Mouse (Mus musculus): Measurements from ENCODE around the gene Nrxn3. TPM values are rescaled to one million over a fixed set of nuclear protein-coding genes. Genes with fewer than 3 reads are reported as not detected.

The Nrxn3 gene
- polyA plus RNA-seq, 1 experiment from 2014 or later, result 79.7 TPM

GRCm38 (mm10) chr12:89442323-89443038 lies 719.8 kb downstream of the Nrxn3 start:
- no peaks in the 10 kb centered on the region for H3K27me3 ChIP-seq
- H3K4me2 ChIP-seq, result no peak overlapping the region
- no peak overlapping the region for H3K9ac ChIP-seq
- WGBS, result 7% methylated on average over 2 of the region's 2 CpGs
- H3K27ac ChIP-seq, result peak overlapping the region; percentile 3; the same call in 1 of the 2 replicates
- peaks cover 9% of the 10 kb centered on the region for H3K4me1 ChIP-seq
- no peaks in the 10 kb centered on the region for H3K9me3 ChIP-seq (replicated peaks)
- H3K36me3 ChIP-seq (ENCODE audit: poor library complexity, severe bottlenecking), result no peaks in the 10 kb centered on the region
- no peak overlapping the region for H3K4me3 ChIP-seq
- peak; percentile 83; the same call in 1 of the 2 replicates for ATAC-seq

- H3K36me3 ChIP-seq (ENCODE audit: poor library complexity, severe bottlenecking), result no peaks in the 10 kb centered on the region
- 0 out of 2 replicates have a peak, but pooled peaks cover 2% of the 10 kb centered on the region for H3K4me1 ChIP-seq
- no peaks in the 10 kb centered on the region for H3K9me3 ChIP-seq (replicated peaks)
- H3K4me2 ChIP-seq, result no peak overlapping the region
- H3K4me3 ChIP-seq, result no peak overlapping the region
- 0% methylated on average over 2 of the region's 2 CpGs for WGBS
- no peaks in the 10 kb centered on the region for H3K27me3 ChIP-seq
- no peak overlapping the region for H3K27ac ChIP-seq
- H3K9ac ChIP-seq, result no peak overlapping the region
- ATAC-seq, result peak; percentile 86
These were observed 728.1 kb downstream of the Nrxn3 start for GRCm38 (mm10) chr12:89450667-89451298.

GRCm38 (mm10) chr12:89470226-89470625 lies 747.5 kb downstream of the Nrxn3 start:
- no peak overlapping the region for H3K4me3 ChIP-seq
- ATAC-seq, result no peak
- H3K36me3 ChIP-seq (ENCODE audit: poor library complexity, severe bottlenecking), result no peaks in the 10 kb centered on the region
- 0 out of 2 replicates have a peak, but pooled peaks cover 4% of the 10 kb centered on the region for H3K4me1 ChIP-seq
- 84% methylated on average over 2 of the region's 2 CpGs for WGBS
- no peak overlapping the region for H3K4me2 ChIP-seq
- H3K27ac ChIP-seq, result no peak overlapping the region
- no peak overlapping the region for H3K9ac ChIP-seq
- H3K9me3 ChIP-seq (replicated peaks), result no peaks in the 10 kb centered on the region
- no peaks in the 10 kb centered on the region for H3K27me3 ChIP-seq

GRCm38 (mm10) chr12:89471289-89471688 lies 748.6 kb downstream of the Nrxn3 start:
- no peak overlapping the region for H3K9ac ChIP-seq
- H3K9me3 ChIP-seq (replicated peaks), result no peaks in the 10 kb centered on the region
- H3K36me3 ChIP-seq (ENCODE audit: poor library complexity, severe bottlenecking), result no peaks in the 10 kb centered on the region
- H3K4me1 ChIP-seq, result 0 out of 2 replicates have a peak, but pooled peaks cover 4% of the 10 kb centered on the region
- no peak for ATAC-seq
- no peak overlapping the region for H3K4me2 ChIP-seq
- H3K27ac ChIP-seq, result no peak overlapping the region
- H3K4me3 ChIP-seq, result no peak overlapping the region
- WGBS, result 49% methylated on average over 2 of the region's 2 CpGs
- no peaks in the 10 kb centered on the region for H3K27me3 ChIP-seq

- Histone ChIP-seq H3K4me1 (0 out of 2 replicates have a peak, but pooled peaks cover 4% of the 10 kb centered on the region), H3K27me3 (no peaks in the 10 kb centered on the region), H3K4me2 (no peak overlapping the region), H3K36me3 (ENCODE audit: poor library complexity, severe bottlenecking) (no peaks in the 10 kb centered on the region), H3K4me3 (no peak overlapping the region), H3K9me3 (replicated peaks) (no peaks in the 10 kb centered on the region), H3K27ac (no peak overlapping the region), H3K9ac (no peak overlapping the region)
- no peak for ATAC-seq
- WGBS, result 39% methylated on average over 4 of the region's 4 CpGs
These were observed 749.2 kb downstream of the Nrxn3 start for GRCm38 (mm10) chr12:89471874-89472273.

GRCm38 (mm10) chr12:89479096-89479495 lies 756.4 kb downstream of the Nrxn3 start:
- Histone ChIP-seq H3K36me3 (ENCODE audit: poor library complexity, severe bottlenecking) (no peaks in the 10 kb centered on the region), H3K27ac (no peak overlapping the region), H3K4me2 (no peak overlapping the region), H3K4me3 (no peak overlapping the region), H3K9me3 (replicated peaks) (no peaks in the 10 kb centered on the region), H3K27me3 (no peaks in the 10 kb centered on the region), H3K4me1 (no peaks in the 10 kb centered on the region), H3K9ac (no peak overlapping the region)
- ATAC-seq, result no peak
- 19% methylated on average over 4 of the region's 4 CpGs for WGBS

- Histone ChIP-seq H3K27me3 (no peaks in the 10 kb centered on the region), H3K27ac (no peak overlapping the region), H3K9me3 (replicated peaks) (no peaks in the 10 kb centered on the region), H3K36me3 (ENCODE audit: poor library complexity, severe bottlenecking) (no peaks in the 10 kb centered on the region), H3K4me3 (no peak overlapping the region), H3K9ac (no peak overlapping the region), H3K4me2 (no peak overlapping the region), H3K4me1 (no peaks in the 10 kb centered on the region)
- no peak for ATAC-seq
- 23% methylated on average over 5 of the region's 5 CpGs for WGBS
These were observed 759.5 kb downstream of the Nrxn3 start for GRCm38 (mm10) chr12:89482223-89482622.

- Histone ChIP-seq H3K4me1 (0 out of 2 replicates have a peak, but pooled peaks cover 3% of the 10 kb centered on the region), H3K27ac (no peak overlapping the region), H3K9me3 (replicated peaks) (no peaks in the 10 kb centered on the region), H3K36me3 (ENCODE audit: poor library complexity, severe bottlenecking) (no peaks in the 10 kb centered on the region), H3K4me3 (no peak overlapping the region), H3K4me2 (no peak overlapping the region), H3K27me3 (no peaks in the 10 kb centered on the region), H3K9ac (no peak overlapping the region)
- no peak for ATAC-seq
- WGBS, result 56% methylated on average over 3 of the region's 3 CpGs
These were observed 781.4 kb downstream of the Nrxn3 start for GRCm38 (mm10) chr12:89504026-89504425.

- Histone ChIP-seq H3K4me1 (0 out of 2 replicates have a peak, but pooled peaks cover 3% of the 10 kb centered on the region), H3K27me3 (no peaks in the 10 kb centered on the region), H3K9me3 (replicated peaks) (no peaks in the 10 kb centered on the region), H3K4me2 (no peak overlapping the region), H3K27ac (no peak overlapping the region), H3K36me3 (ENCODE audit: poor library complexity, severe bottlenecking) (no peaks in the 10 kb centered on the region), H3K4me3 (no peak overlapping the region), H3K9ac (no peak overlapping the region)
- ATAC-seq, result peak; percentile 92
- WGBS, result 1% methylated on average over 2 of the region's 2 CpGs
These were observed 782.6 kb downstream of the Nrxn3 start for GRCm38 (mm10) chr12:89505121-89505764.

GRCm38 (mm10) chr12:89508970-89509369 lies 786.3 kb downstream of the Nrxn3 start:
- H3K9ac ChIP-seq, result no peak overlapping the region
- no peak overlapping the region for H3K27ac ChIP-seq
- no peaks in the 10 kb centered on the region for H3K27me3 ChIP-seq
- H3K4me1 ChIP-seq, result 0 out of 2 replicates have a peak, but pooled peaks cover 2% of the 10 kb centered on the region
- no peaks in the 10 kb centered on the region for H3K9me3 ChIP-seq (replicated peaks)
- no peak for ATAC-seq
- H3K36me3 ChIP-seq (ENCODE audit: poor library complexity, severe bottlenecking), result 0 out of 2 replicates have a peak, but pooled peaks cover 3% of the 10 kb centered on the region
- H3K4me3 ChIP-seq, result no peak overlapping the region
- H3K4me2 ChIP-seq, result no peak overlapping the region

- Histone ChIP-seq H3K9ac (no peak overlapping the region), H3K27me3 (no peaks in the 10 kb centered on the region), H3K36me3 (ENCODE audit: poor library complexity, severe bottlenecking) (0 out of 2 replicates have a peak, but pooled peaks cover 3% of the 10 kb centered on the region), H3K4me3 (no peak overlapping the region), H3K27ac (no peak overlapping the region), H3K4me1 (no peaks in the 10 kb centered on the region), H3K9me3 (replicated peaks) (no peaks in the 10 kb centered on the region), H3K4me2 (no peak overlapping the region)
- peak; percentile 51; the same call in 1 of the 2 replicates for ATAC-seq
- WGBS, result 45% methylated on average over 7 of the region's 7 CpGs
These were observed 791.1 kb downstream of the Nrxn3 start for GRCm38 (mm10) chr12:89513759-89514158.

GRCm38 (mm10) chr12:89516046-89516445 lies 793.4 kb downstream of the Nrxn3 start:
- H3K36me3 ChIP-seq (ENCODE audit: poor library complexity, severe bottlenecking), result 0 out of 2 replicates have a peak, but pooled peaks cover 3% of the 10 kb centered on the region
- peak; percentile 24; the same call in 1 of the 2 replicates for ATAC-seq
- H3K27me3 ChIP-seq, result no peaks in the 10 kb centered on the region
- H3K4me3 ChIP-seq, result no peak overlapping the region
- no peaks in the 10 kb centered on the region for H3K4me1 ChIP-seq
- H3K4me2 ChIP-seq, result no peak overlapping the region
- no peak overlapping the region for H3K27ac ChIP-seq
- no peaks in the 10 kb centered on the region for H3K9me3 ChIP-seq (replicated peaks)
- WGBS, result 54% methylated on average over 6 of the region's 6 CpGs
- H3K9ac ChIP-seq, result no peak overlapping the region
